ENCODE assay signal across 24 mouse cellular contexts in genomic region chr3:101276501-101277320, GRCm38 (mm10). TPM values are rescaled to one million over a fixed set of nuclear protein-coding genes. Genes with fewer than 3 reads are reported as not detected.
A peak's percentile ranks its signal among the peaks of the same experiment; 100 is the strongest.
DNase-seq lines count a peak whose midpoint lies in the region; ATAC-seq and TF ChIP-seq lines count a peak whose summit lies in the region.
"Had no signal": no experiment of that assay in that cellular context is flagged by ENCODE, and none has a peak within 500 bp of the region (broad histone marks: within the 10 kb centered on the region; RNA-seq: fewer than 3 reads in every experiment).

No protein-coding gene starts in this region.

- H3K27ac ChIP-seq in forebrain, postnatal 0 days (ENCODE audit: low read depth, low read length) = no peak overlapping the region
- H3K27ac ChIP-seq in forebrain, embryonic 11.5 days (ENCODE audit: low read depth, low read length) = no peak overlapping the region
- no peak overlapping the region for H3K27ac ChIP-seq in kidney, embryonic 15.5 days
- H3K27ac ChIP-seq: embryonic facial prominence, embryonic 12.5 days; hindbrain, embryonic 10.5 days; midbrain, embryonic 15.5 days had no signal

- TF ChIP-seq CTCF in forebrain, postnatal 0 days (IDR thresholded peaks at IDR 0.05; ENCODE audit: low read depth) = 0 out of 2 replicates have a peak, but pooled peaks have one; percentile 16

- H3K4me1 ChIP-seq in forebrain, postnatal 0 days (ENCODE audit: insufficient read depth) = peaks cover 10% of the 10 kb centered on the region
- no peaks in the 10 kb centered on the region; the same call in 1 of the 2 replicates for H3K4me1 ChIP-seq in forebrain, embryonic 11.5 days (replicated peaks; ENCODE audit: control insufficient read depth, insufficient read depth, low read length)
- peaks cover 9% of the 10 kb centered on the region for H3K4me1 ChIP-seq in kidney, embryonic 15.5 days
- H3K4me1 ChIP-seq: megakaryocyte, embryonic 14.5 days had no signal

- no peak overlapping the region for H3K9ac ChIP-seq in forebrain, postnatal 0 days
- no peak overlapping the region for H3K9ac ChIP-seq in forebrain, embryonic 11.5 days (ENCODE audit: low read length)
- H3K9ac ChIP-seq in kidney, embryonic 15.5 days = no peak overlapping the region
- H3K9ac ChIP-seq: embryonic facial prominence, embryonic 12.5 days; midbrain, embryonic 15.5 days had no signal

- WGBS in forebrain, postnatal 0 days = 70% methylated on average over 12 of the region's 12 CpGs
- 77% methylated on average over 12 of the region's 12 CpGs for WGBS in forebrain, embryonic 11.5 days
- WGBS in kidney, embryonic 15.5 days = 71% methylated on average over 12 of the region's 12 CpGs

- H3K27me3 ChIP-seq in forebrain, postnatal 0 days (ENCODE audit: insufficient read depth, low read length) = no peaks in the 10 kb centered on the region
- no peaks in the 10 kb centered on the region for H3K27me3 ChIP-seq in forebrain, embryonic 11.5 days (ENCODE audit: control insufficient read depth, insufficient read depth, low read length)
- H3K27me3 ChIP-seq in kidney, embryonic 15.5 days = no peaks in the 10 kb centered on the region
- H3K27me3 ChIP-seq: embryonic facial prominence, embryonic 12.5 days; midbrain, embryonic 15.5 days had no signal

- H3K9me3 ChIP-seq in forebrain, postnatal 0 days (ENCODE audit: low read length) = no peaks in the 10 kb centered on the region
- H3K9me3 ChIP-seq in forebrain, embryonic 11.5 days (ENCODE audit: control insufficient read depth, low read length) = no peaks in the 10 kb centered on the region
- no peaks in the 10 kb centered on the region for H3K9me3 ChIP-seq in kidney, embryonic 15.5 days (replicated peaks)
- H3K9me3 ChIP-seq: embryonic facial prominence, embryonic 12.5 days; hindbrain, embryonic 10.5 days; midbrain, embryonic 15.5 days had no signal

- H3K4me2 ChIP-seq in forebrain, postnatal 0 days (ENCODE audit: low read depth) = no peak overlapping the region
- no peak overlapping the region for H3K4me2 ChIP-seq in forebrain, embryonic 11.5 days (ENCODE audit: low read depth, low read length, severe bottlenecking)
- H3K4me2 ChIP-seq in kidney, embryonic 15.5 days = no peak overlapping the region
- H3K4me2 ChIP-seq: embryonic facial prominence, embryonic 12.5 days; midbrain, embryonic 15.5 days had no signal

- H3K36me3 ChIP-seq in forebrain, postnatal 0 days (ENCODE audit: insufficient read depth) = no peaks in the 10 kb centered on the region
- no peaks in the 10 kb centered on the region for H3K36me3 ChIP-seq in forebrain, embryonic 11.5 days (ENCODE audit: control insufficient read depth, insufficient read depth, low read length)
- no peaks in the 10 kb centered on the region for H3K36me3 ChIP-seq in kidney, embryonic 15.5 days
- H3K36me3 ChIP-seq: embryonic facial prominence, embryonic 12.5 days; hindbrain, embryonic 10.5 days; midbrain, embryonic 15.5 days had no signal

- DNase-seq in forebrain, postnatal 0 days = no peak
- DNase-seq in forebrain, embryonic 11.5 days (ENCODE audit: low spot score) = no peak
- peak; percentile 48 to 59 for DNase-seq in spleen, postnatal 36 days (ENCODE audit: low spot score in 2 of 2)
- no peak for DNase-seq in spleen, postnatal 4 days (ENCODE audit: low spot score in 2 of 2)
- peak; percentile 60 for DNase-seq in thymus, postnatal 0 days (ENCODE audit: low spot score)
- no peak for DNase-seq in kidney, postnatal 25 days
- DNase-seq: cerebellum, adult 9-10 months; gastrocnemius, postnatal 36 days; kidney, adult 2 months; kidney, postnatal 14 days; liver; lung, postnatal 10 days had no signal

- ATAC-seq in forebrain, postnatal 0 days = peak; percentile 29; the same call in 1 of the 2 replicates
- ATAC-seq in forebrain, embryonic 11.5 days (replicated peaks; ENCODE audit: low FRiP score) = no peak
- ATAC-seq in frontal cortex, adult (ENCODE audit: low TSS enrichment) = no peak; the same call in 1 of the 2 replicates
- ATAC-seq in kidney, embryonic 15.5 days (replicated peaks; ENCODE audit: low FRiP score) = no peak
- ATAC-seq: forebrain, embryonic 14.5 days; inflammation-experienced regulatory T-cells, adult 6 months; midbrain, embryonic 15.5 days had no signal

- H3K4me3 ChIP-seq in forebrain, postnatal 0 days (ENCODE audit: low read depth, low read length) = no peak overlapping the region
- no peak overlapping the region for H3K4me3 ChIP-seq in forebrain, embryonic 11.5 days (ENCODE audit: low read depth, low read length)
- H3K4me3 ChIP-seq in kidney, embryonic 15.5 days (replicated peaks) = no peak overlapping the region
- H3K4me3 ChIP-seq: embryonic facial prominence, embryonic 12.5 days; erythroblast, embryonic 14.5 days; hindbrain, embryonic 10.5 days; megakaryocyte, embryonic 14.5 days; midbrain, embryonic 15.5 days had no signal

RNA-seq across cellular contexts. Expression of gene Cd2, which starts 11.0 kb away (rescaled TPM):
- 0.69 TPM in 1 of 2 replicates, not detected in the other for total RNA-seq in forebrain, postnatal 0 days (2014; rRNA removed)
- polyA plus RNA-seq in forebrain, postnatal 0 days (2015; fragmentation: Nextera tagmentation; extraction: Ambion mirVana) = 0.16 and 0.35 TPM in 2 replicates
- not detected in 2 replicates for polyA plus RNA-seq in forebrain, embryonic 11.5 days (2014; fragmentation: Nextera tagmentation; extraction: Ambion mirVana)
- 236 and 256 TPM in 2 replicates for polyA plus RNA-seq in thymus, postnatal 0 days (2015; fragmentation: Nextera tagmentation; extraction: Ambion mirVana)
- polyA plus RNA-seq in kidney, embryonic 15.5 days (2015; fragmentation: Nextera tagmentation; extraction: Ambion mirVana) = not detected in 2 replicates
- total RNA-seq: layer of hippocampus, postnatal 10 days; left cerebral cortex, postnatal 36 days had no signal
- polyA plus RNA-seq: embryonic facial prominence, embryonic 12.5 days; erythroblast, embryonic 14.5 days; heart, postnatal 0 days; midbrain, embryonic 15.5 days had no signal

Comparison
In these comparisons a context has a peak if more than half of its experiments do, and no peak if none do; other contexts are left out.
1. DNase-seq: peak in spleen, postnatal 36 days (2 of 2) and thymus, postnatal 0 days (single experiment); none in forebrain, postnatal 0 days (single experiment), forebrain, embryonic 11.5 days (single experiment), spleen, postnatal 4 days (0 of 2) and kidney, postnatal 25 days (0 of 2).
2. RNA of gene Cd2, which starts 11.0 kb away (polyA plus RNA-seq): 236 to 256 TPM in thymus, postnatal 0 days; 0.16 to 0.35 TPM in forebrain, postnatal 0 days, not detected in kidney, embryonic 15.5 days and not detected in forebrain, embryonic 11.5 days; every median in the first group is over 100 times any median in the second.